In the genomic region with DNA sequence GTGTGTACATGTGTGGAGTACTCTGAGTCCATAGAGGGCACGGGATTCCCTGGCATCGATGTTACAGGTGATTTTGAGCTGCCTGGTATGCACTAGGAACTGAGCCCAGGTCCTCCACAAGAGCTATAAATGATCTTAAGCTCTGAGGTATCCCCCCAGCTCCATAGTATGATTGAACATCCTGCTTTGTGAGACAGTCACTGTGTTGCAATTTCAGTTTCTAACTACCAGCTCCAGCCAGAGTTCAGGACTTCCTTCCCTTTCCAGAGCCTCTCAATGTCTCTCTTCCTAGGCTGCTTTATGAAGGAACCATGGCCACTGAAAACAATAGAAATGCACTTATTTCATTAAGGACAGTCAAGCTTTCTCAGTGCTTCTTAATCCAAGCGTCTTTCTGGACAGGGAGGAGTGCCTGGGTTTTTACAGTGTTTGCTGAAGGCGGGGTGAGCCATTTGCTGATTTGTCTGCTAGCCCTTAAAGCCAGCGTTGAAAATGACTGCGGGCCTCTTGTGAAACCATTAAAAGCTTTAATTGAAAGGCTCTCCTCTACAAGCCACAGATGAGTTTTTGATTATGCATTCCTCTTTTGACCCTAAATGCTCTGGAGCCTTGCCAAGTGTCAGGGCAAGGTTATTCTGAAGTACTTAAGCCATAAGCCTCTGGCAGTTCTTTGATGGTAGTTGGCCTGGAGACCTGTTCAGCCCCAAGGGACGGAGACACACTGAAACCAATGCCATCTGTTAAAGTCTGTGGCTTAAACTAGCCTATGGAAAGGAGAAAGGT, we compare ENCODE assay signal across 12 mouse cellular contexts.
DNase-seq lines count a peak whose midpoint lies in the region; ATAC-seq and TF ChIP-seq lines count a peak whose summit lies in the region.
"Had no signal": no experiment of that assay in that cellular context is flagged by ENCODE, and none has a peak within 500 bp of the region (broad histone marks: within the 10 kb centered on the region; RNA-seq: fewer than 3 reads in every experiment).

No protein-coding gene starts in this region.

- ATAC-seq in forebrain, postnatal 0 days, result no peak
- 0 out of 2 replicates have a peak, but pooled peaks have one; percentile 14 for ATAC-seq in hindbrain, embryonic 14.5 days (ENCODE audit: low FRiP score)
- ATAC-seq in limb, embryonic 14.5 days (ENCODE audit: low FRiP score, low read depth), result no peak
- ATAC-seq in megakaryocyte progenitor cell, adult 5-6 weeks (replicated peaks; ENCODE audit: poor library complexity), result no peak
- ATAC-seq in inflammation-experienced regulatory T-cells, adult 6 months, result no peak
- ATAC-seq: liver, postnatal 0 days had no signal

- H3K27ac ChIP-seq in forebrain, embryonic 10.5 days, result 0 out of 2 replicates have a peak overlapping the region, but pooled peaks have one; percentile 20
- H3K27ac ChIP-seq in forebrain, postnatal 0 days (ENCODE audit: low read depth, low read length), result no peak overlapping the region
- H3K27ac ChIP-seq in hindbrain, embryonic 14.5 days, result no peak overlapping the region
- 0 out of 2 replicates have a peak overlapping the region, but pooled peaks have one; percentile 8 for H3K27ac ChIP-seq in limb, embryonic 14.5 days (replicated peaks; ENCODE audit: low read depth, low read length)

- no peak overlapping the region for H3K9ac ChIP-seq in forebrain, postnatal 0 days
- H3K9ac ChIP-seq in hindbrain, embryonic 14.5 days, result no peak overlapping the region
- H3K9ac ChIP-seq in limb, embryonic 14.5 days (ENCODE audit: low read depth, low read length, severe bottlenecking), result no peak overlapping the region
- H3K9ac ChIP-seq: liver, postnatal 0 days had no signal

- no peaks in the 10 kb centered on the region for H3K9me3 ChIP-seq in forebrain, embryonic 10.5 days
- H3K9me3 ChIP-seq in forebrain, postnatal 0 days (ENCODE audit: low read length), result no peaks in the 10 kb centered on the region
- no peaks in the 10 kb centered on the region for H3K9me3 ChIP-seq in hindbrain, embryonic 14.5 days (ENCODE audit: control insufficient read depth, low read length)
- no peaks in the 10 kb centered on the region for H3K9me3 ChIP-seq in limb, embryonic 14.5 days (ENCODE audit: control insufficient read depth, low read length)

- TF ChIP-seq CTCF in forebrain, postnatal 0 days (IDR thresholded peaks at IDR 0.05; ENCODE audit: low read depth), result no peak

- no peak overlapping the region for H3K4me3 ChIP-seq in forebrain, embryonic 10.5 days
- H3K4me3 ChIP-seq in forebrain, postnatal 0 days (ENCODE audit: low read depth, low read length), result no peak overlapping the region
- no peak overlapping the region for H3K4me3 ChIP-seq in hindbrain, embryonic 14.5 days (replicated peaks; ENCODE audit: low read length)
- no peak overlapping the region for H3K4me3 ChIP-seq in limb, embryonic 14.5 days (replicated peaks; ENCODE audit: low read length)

- no peaks in the 10 kb centered on the region for H3K36me3 ChIP-seq in forebrain, embryonic 10.5 days (replicated peaks)
- no peaks in the 10 kb centered on the region for H3K36me3 ChIP-seq in forebrain, postnatal 0 days (ENCODE audit: insufficient read depth)
- no peaks in the 10 kb centered on the region for H3K36me3 ChIP-seq in hindbrain, embryonic 14.5 days (replicated peaks; ENCODE audit: control insufficient read depth, insufficient read depth)
- no peaks in the 10 kb centered on the region for H3K36me3 ChIP-seq in limb, embryonic 14.5 days (ENCODE audit: control insufficient read depth, insufficient read depth, low read length)

- H3K27me3 ChIP-seq in forebrain, embryonic 10.5 days (ENCODE audit: poor library complexity, severe bottlenecking), result no peaks in the 10 kb centered on the region
- no peaks in the 10 kb centered on the region for H3K27me3 ChIP-seq in forebrain, postnatal 0 days (ENCODE audit: insufficient read depth, low read length)
- no peaks in the 10 kb centered on the region for H3K27me3 ChIP-seq in hindbrain, embryonic 14.5 days (ENCODE audit: control insufficient read depth, insufficient read depth, low read length)
- H3K27me3 ChIP-seq in limb, embryonic 14.5 days (ENCODE audit: control insufficient read depth, insufficient read depth, low read length), result no peaks in the 10 kb centered on the region

- DNase-seq in forebrain, embryonic 10.5 days (ENCODE audit: extremely low spot score, low spot score), result no peak
- no peak for DNase-seq in forebrain, postnatal 0 days
- DNase-seq in NIH3T3 (ENCODE audit: low read depth), result peak; percentile 9
- DNase-seq in hindbrain, embryonic 14.5 days (ENCODE audit: low spot score), result no peak
- DNase-seq in limb, embryonic 14.5 days (ENCODE audit: low spot score), result peak; percentile 14
- DNase-seq in thymus, postnatal 4 days, result no peak
- DNase-seq: B cell, adult 2 months; cerebellum, adult 8-10 months; gastrocnemius, postnatal 25 days; liver, postnatal 0 days had no signal

- TF ChIP-seq POLR2A in limb, embryonic 14.5 days (IDR thresholded peaks at IDR 0.05; ENCODE audit: borderline replicate concordance, extremely low read depth, insufficient read depth, insufficient read length), result no peak

- peaks cover 11% of the 10 kb centered on the region for H3K4me1 ChIP-seq in forebrain, embryonic 10.5 days
- no peaks in the 10 kb centered on the region for H3K4me1 ChIP-seq in forebrain, postnatal 0 days (ENCODE audit: insufficient read depth)
- H3K4me1 ChIP-seq in hindbrain, embryonic 14.5 days (replicated peaks; ENCODE audit: control insufficient read depth, insufficient read depth, low read length), result no peaks in the 10 kb centered on the region
- H3K4me1 ChIP-seq in limb, embryonic 14.5 days (ENCODE audit: control insufficient read depth, insufficient read depth, low read length), result peaks cover 8% of the 10 kb centered on the region; the same call in 1 of the 2 replicates

- H3K4me2 ChIP-seq in forebrain, postnatal 0 days (ENCODE audit: low read depth), result no peak overlapping the region
- H3K4me2 ChIP-seq in hindbrain, embryonic 14.5 days (replicated peaks), result no peak overlapping the region
- no peak overlapping the region for H3K4me2 ChIP-seq in limb, embryonic 14.5 days (replicated peaks; ENCODE audit: low read depth, low read length, severe bottlenecking)

- 57% methylated on average over 7 of the region's 7 CpGs for WGBS in forebrain, embryonic 10.5 days
- 40% methylated on average over 7 of the region's 7 CpGs for WGBS in forebrain, postnatal 0 days
- 52% methylated on average over 7 of the region's 7 CpGs for WGBS in hindbrain, embryonic 14.5 days
- WGBS in limb, embryonic 14.5 days, result 21% methylated on average over 7 of the region's 7 CpGs

Comparison
In these comparisons a context has a peak if more than half of its experiments do, and no peak if none do; other contexts are left out.
1. H3K27ac ChIP-seq: peak in forebrain, embryonic 10.5 days (single experiment) and limb, embryonic 14.5 days (single experiment); none in forebrain, postnatal 0 days (single experiment) and hindbrain, embryonic 14.5 days (single experiment).
2. DNase-seq: peak in NIH3T3 (single experiment) and limb, embryonic 14.5 days (single experiment); none in forebrain, embryonic 10.5 days (single experiment), forebrain, postnatal 0 days (single experiment), hindbrain, embryonic 14.5 days (single experiment) and thymus, postnatal 4 days (single experiment).